Mouse (Mus musculus): Measurements from ENCODE around the gene Ptpn6. TPM values are rescaled to one million over a fixed set of nuclear protein-coding genes. Genes with fewer than 3 reads are reported as not detected.

Ptpn6 gene
- polyA plus RNA-seq, 1 experiment from 2014 or later: 13.6 TPM

DNA sequence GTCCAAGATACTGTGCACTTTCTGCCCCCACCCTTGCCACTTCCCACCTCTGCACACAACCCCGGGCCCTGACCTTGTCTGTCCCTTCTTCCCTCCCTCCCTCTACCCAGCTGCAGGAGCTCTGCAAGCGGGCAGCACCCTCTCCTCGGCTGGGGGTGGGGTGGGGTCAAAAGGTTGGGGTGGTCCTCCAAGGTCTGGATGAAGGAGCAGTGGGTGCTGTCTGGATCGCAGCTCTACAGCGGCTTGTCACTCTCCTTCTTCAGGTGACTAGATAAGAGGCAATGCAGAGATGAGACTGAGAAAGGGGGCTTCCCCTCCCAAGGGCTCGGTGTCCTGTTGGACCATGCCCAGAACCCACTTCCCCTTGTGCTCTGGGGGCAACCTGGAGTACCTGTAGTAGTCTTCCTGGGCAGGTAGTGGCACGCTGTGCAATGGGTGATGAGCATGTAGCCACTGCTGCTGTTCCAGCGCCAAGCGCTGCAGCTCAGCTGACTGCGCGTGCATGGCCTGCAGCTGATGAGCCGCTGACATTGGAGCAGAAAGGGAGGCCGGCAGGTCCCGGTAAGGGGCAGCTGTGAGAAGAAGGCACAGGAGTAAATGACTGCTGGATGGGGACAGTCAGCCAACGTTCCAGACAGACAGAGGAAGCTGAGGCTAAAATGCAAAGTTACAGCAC, 4.5 kb upstream of the Ptpn6 start:
- no peak overlapping the region for H3K4me2 ChIP-seq (ENCODE audit: low read length)
- no peak overlapping the region for H3K4me3 ChIP-seq (replicated peaks; ENCODE audit: low read depth, low read length)
- peaks cover 28% of the 10 kb centered on the region; the same call in 1 of the 2 replicates for H3K36me3 ChIP-seq (ENCODE audit: insufficient read depth, low read length)
- no peaks in the 10 kb centered on the region for H3K9me3 ChIP-seq (replicated peaks; ENCODE audit: low read length)
- 90% methylated on average over 15 of the region's 15 CpGs for WGBS
- ATAC-seq (replicated peaks; ENCODE audit: low FRiP score, low read depth) (no peak), DNase-seq (ENCODE audit: low spot score) (no peak)
- no peak for TF ChIP-seq CTCF (IDR thresholded peaks at IDR 0.05; ENCODE audit: low read depth)
- H3K27me3 ChIP-seq (ENCODE audit: insufficient read depth, low read length): no peaks in the 10 kb centered on the region
- H3K27ac ChIP-seq: no peak overlapping the region
- H3K4me1 ChIP-seq (replicated peaks; ENCODE audit: insufficient read depth, low read length): peaks cover 27% of the 10 kb centered on the region
- no peak overlapping the region for H3K9ac ChIP-seq (ENCODE audit: low read depth, low read length)

DNA sequence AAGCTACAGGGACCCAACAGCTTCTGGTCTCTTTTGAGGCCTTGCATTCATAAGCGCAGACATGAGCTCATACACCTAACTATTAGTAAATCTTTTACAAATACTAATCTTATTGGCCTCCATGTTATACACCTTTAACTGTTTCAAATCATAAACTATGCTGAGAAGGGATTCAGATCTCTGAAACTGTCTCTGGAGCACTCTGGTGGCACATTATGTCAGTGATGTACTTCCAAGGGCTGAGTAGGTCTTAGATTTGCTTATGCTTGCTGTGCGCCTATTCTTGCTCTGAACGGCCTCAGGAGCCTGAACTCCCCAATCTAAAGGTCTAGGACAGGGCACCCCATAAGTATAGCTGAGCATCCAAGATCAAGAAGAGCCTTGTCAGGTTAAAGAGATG, 3.3 kb upstream of the Ptpn6 start:
- H3K27ac ChIP-seq: peak overlapping the region; percentile 98
- ATAC-seq (replicated peaks; ENCODE audit: low FRiP score, low read depth) (no peak), DNase-seq (ENCODE audit: low spot score) (no peak)
- H3K4me2 ChIP-seq (ENCODE audit: low read length): peak overlapping the region; percentile 86
- no peak overlapping the region for H3K4me3 ChIP-seq (replicated peaks; ENCODE audit: low read depth, low read length)
- H3K27me3 ChIP-seq (ENCODE audit: insufficient read depth, low read length): no peaks in the 10 kb centered on the region
- H3K36me3 ChIP-seq (ENCODE audit: insufficient read depth, low read length): peaks cover 17% of the 10 kb centered on the region; the same call in 1 of the 2 replicates
- peak overlapping the region; percentile 79; the same call in 1 of the 2 replicates for H3K9ac ChIP-seq (ENCODE audit: low read depth, low read length)
- 64% methylated on average over 3 of the region's 3 CpGs for WGBS
- no peak for TF ChIP-seq CTCF (IDR thresholded peaks at IDR 0.05; ENCODE audit: low read depth)
- peaks cover 27% of the 10 kb centered on the region for H3K4me1 ChIP-seq (replicated peaks; ENCODE audit: insufficient read depth, low read length)
- no peaks in the 10 kb centered on the region for H3K9me3 ChIP-seq (replicated peaks; ENCODE audit: low read length)

DNA sequence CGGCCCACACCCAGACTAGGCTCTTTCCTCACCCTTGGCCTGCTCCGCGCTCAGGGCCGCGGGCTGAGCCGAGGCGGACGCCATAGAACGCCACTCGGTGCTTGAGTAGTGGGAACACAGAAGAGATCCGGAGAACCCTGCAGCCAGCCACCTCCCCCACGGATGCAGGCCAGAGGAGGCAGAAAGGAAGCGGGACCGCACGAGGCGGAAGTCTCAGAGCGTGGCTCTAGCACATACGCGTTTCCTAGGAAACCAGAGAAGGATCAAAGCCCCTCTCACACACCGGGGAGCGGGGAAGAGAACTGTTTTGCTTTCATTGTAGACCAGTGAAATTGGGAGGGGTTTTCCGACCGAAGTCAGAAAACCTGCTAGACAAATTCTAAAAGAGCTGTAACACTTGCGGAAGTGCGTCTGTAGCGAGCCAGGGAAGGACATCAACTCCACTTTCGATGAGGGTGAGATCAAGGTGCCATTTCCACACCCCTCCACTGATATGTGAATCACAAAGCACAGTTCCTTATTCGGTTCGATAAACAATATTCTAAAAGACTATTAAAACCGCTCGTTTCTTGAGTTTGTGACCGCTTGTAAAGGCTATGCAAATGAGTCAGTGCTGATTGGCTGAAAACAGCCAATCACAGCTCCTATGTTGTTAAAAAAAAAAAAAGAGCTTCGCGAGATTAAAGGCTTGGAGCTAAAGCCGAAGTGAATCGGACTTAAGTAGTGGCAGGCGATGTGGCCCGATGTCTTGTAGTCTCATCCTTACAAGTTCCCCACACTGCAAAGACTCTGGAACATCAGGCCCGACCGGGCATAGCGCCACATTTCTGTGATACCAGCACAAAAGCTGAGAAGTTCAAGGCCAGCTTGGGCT, 2.6 kb upstream of the Ptpn6 start, which contains the start of gene Grcc10:
Gene Grcc10, minus strand, starts transcription at position 487 of the 874 bp plus-strand sequence.
- Histone ChIP-seq H3K27ac (peak within 1 kb of the TSS; percentile 98), H3K4me3 (replicated peaks; ENCODE audit: low read depth, low read length) (peak within 1 kb of the TSS; percentile 59), H3K36me3 (ENCODE audit: insufficient read depth, low read length) (peaks cover 17% of the 10 kb centered on the region; the same call in 1 of the 2 replicates), H3K27me3 (ENCODE audit: insufficient read depth, low read length) (no peaks in the 10 kb centered on the region), H3K4me2 (ENCODE audit: low read length) (peak within 1 kb of the TSS; percentile 86), H3K9me3 (replicated peaks; ENCODE audit: low read length) (no peaks in the 10 kb centered on the region), H3K9ac (ENCODE audit: low read depth, low read length) (peak within 1 kb of the TSS; percentile 79), H3K4me1 (replicated peaks; ENCODE audit: insufficient read depth, low read length) (peaks cover 20% of the 10 kb centered on the region)
- WGBS: under 1% methylated on average over 41 of the region's 41 CpGs
- no peak for TF ChIP-seq CTCF (IDR thresholded peaks at IDR 0.05; ENCODE audit: low read depth)
- peak; percentile 98 for DNase-seq (ENCODE audit: low spot score)
- ATAC-seq (replicated peaks; ENCODE audit: low FRiP score, low read depth): peak; percentile 73

DNA sequence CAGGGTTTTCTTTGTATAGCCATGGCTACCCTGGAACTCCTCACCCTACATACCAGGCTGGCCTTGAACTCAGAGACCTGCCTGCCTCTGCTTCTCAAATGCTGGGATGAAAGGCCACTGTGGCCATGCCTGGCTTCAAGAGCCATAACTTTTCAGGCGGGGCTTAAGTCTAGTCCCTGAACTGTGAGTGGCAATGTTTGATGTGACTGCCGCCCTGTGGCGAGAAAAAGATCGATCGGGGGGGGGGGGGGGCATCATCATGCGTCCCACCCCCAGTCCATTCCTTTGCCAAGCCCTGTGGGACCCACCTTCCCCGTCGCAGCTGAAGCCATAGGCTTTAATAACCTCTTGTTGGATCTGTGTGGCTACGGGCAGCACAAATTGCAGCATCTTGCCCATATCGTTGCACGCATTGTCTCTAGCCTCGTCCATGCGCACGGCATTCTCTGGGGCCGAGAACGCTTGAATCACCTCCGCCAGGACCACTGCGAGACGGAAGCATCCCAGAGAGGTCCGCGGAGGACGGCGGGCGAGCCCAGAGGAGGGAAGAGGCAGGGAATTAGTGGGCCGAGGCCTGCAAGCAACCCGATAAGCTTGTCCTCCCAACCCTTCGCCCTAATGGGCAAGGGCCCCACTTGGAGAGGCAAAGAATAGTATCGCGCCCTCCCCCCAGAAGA, 1.8 kb upstream of the Ptpn6 start:
- Histone ChIP-seq H3K27me3 (ENCODE audit: insufficient read depth, low read length) (no peaks in the 10 kb centered on the region), H3K9me3 (replicated peaks; ENCODE audit: low read length) (no peaks in the 10 kb centered on the region), H3K9ac (ENCODE audit: low read depth, low read length) (peak overlapping the region; percentile 79), H3K36me3 (ENCODE audit: insufficient read depth, low read length) (peaks cover 17% of the 10 kb centered on the region; the same call in 1 of the 2 replicates), H3K4me3 (replicated peaks; ENCODE audit: low read depth, low read length) (peak overlapping the region; percentile 59), H3K4me2 (ENCODE audit: low read length) (peak overlapping the region; percentile 86), H3K4me1 (replicated peaks; ENCODE audit: insufficient read depth, low read length) (peaks cover 17% of the 10 kb centered on the region; the same call in 1 of the 2 replicates), H3K27ac (peak overlapping the region; percentile 98)
- ATAC-seq (replicated peaks; ENCODE audit: low FRiP score, low read depth) (peak; percentile 2; the same call in 1 of the 2 replicates), DNase-seq (ENCODE audit: low spot score) (peak; percentile 83)
- WGBS: under 1% methylated on average over 29 of the region's 29 CpGs
- TF ChIP-seq CTCF (IDR thresholded peaks at IDR 0.05; ENCODE audit: low read depth): peak; percentile 70

DNA sequence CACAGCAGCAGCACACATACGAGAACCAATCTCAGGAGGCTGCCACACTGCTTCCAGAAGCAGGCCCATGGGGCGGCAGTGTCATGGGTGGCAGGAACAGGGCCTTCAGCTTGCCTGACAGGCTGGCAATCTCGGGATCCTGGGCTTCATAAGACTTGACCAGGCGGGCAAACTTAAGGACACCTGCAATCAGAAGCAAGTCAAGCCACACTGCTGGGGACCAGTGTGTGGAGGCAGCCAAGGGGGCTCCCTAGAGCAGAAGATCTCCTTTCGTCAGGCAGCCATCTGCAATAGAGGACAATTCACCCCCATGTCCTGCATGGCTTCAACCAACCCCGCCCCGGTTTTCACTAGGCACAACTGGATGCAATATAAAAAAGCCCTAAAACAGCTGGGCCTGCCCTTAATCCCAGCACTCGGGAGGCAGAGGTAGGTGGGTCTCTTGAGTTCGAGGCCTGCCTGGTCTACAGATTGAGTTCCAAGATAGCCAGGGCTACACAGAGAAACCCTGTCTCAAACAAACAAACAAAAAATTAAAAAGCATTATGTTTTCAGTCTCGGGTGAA, 800 bp upstream of the Ptpn6 start:
- no peak overlapping the region for H3K4me2 ChIP-seq (ENCODE audit: low read length)
- no peaks in the 10 kb centered on the region for H3K27me3 ChIP-seq (ENCODE audit: insufficient read depth, low read length)
- DNase-seq (ENCODE audit: low spot score) (no peak), ATAC-seq (replicated peaks; ENCODE audit: low FRiP score, low read depth) (no peak)
- no peaks in the 10 kb centered on the region for H3K9me3 ChIP-seq (replicated peaks; ENCODE audit: low read length)
- peaks cover 15% of the 10 kb centered on the region; the same call in 1 of the 2 replicates for H3K36me3 ChIP-seq (ENCODE audit: insufficient read depth, low read length)
- WGBS: 78% methylated on average over 10 of the region's 10 CpGs
- TF ChIP-seq CTCF (IDR thresholded peaks at IDR 0.05; ENCODE audit: low read depth): no peak
- peak overlapping the region; percentile 68 for H3K27ac ChIP-seq
- H3K4me3 ChIP-seq (replicated peaks; ENCODE audit: low read depth, low read length): no peak overlapping the region
- 0 out of 2 replicates have a peak, but pooled peaks cover 8% of the 10 kb centered on the region for H3K4me1 ChIP-seq (replicated peaks; ENCODE audit: insufficient read depth, low read length)
- no peak overlapping the region for H3K9ac ChIP-seq (ENCODE audit: low read depth, low read length)
